Mouse (Mus musculus): ENCODE results near the gene Syne3.

- TF ChIP-seq MAFK (IDR thresholded peaks at IDR 0.05; ENCODE audit: insufficient read depth, low read depth, low read length) (no peak), CHD2 (IDR thresholded peaks at IDR 0.05; ENCODE audit: low read depth, low read length) (no peak), ZNF384 (IDR thresholded peaks at IDR 0.05; ENCODE audit: low read depth, low read length) (no peak), HCFC1 (IDR thresholded peaks at IDR 0.05; ENCODE audit: borderline replicate concordance, insufficient read depth, low read length) (no peak), ZC3H11A (IDR thresholded peaks at IDR 0.05; ENCODE audit: borderline replicate concordance, low read depth, low read length) (no peak)
Measured at GRCm38 (mm10) chr12:104892245-104892644, 117.4 kb downstream of the Syne3 start.
